Mouse (Mus musculus): ENCODE results near the gene Psmc3. TPM values are rescaled to one million over a fixed set of nuclear protein-coding genes. Genes with fewer than 3 reads are reported as not detected.

The Psmc3 gene
- polyA plus RNA-seq, 1 experiment: not detected

GRCm38 (mm10) chr2:91071059-91071458 lies 17.2 kb downstream of the Psmc3 start:
- Histone ChIP-seq H3K4me1 (ENCODE audit: control insufficient read depth, insufficient read depth, low read length) (peaks cover 15% of the 10 kb centered on the region), H3K27ac (ENCODE audit: insufficient read depth, low read depth, low read length) (peak overlapping the region; percentile 79), H3K4me3 (ENCODE audit: insufficient read depth, low read depth, low read length) (no peak overlapping the region)
- 85% methylated on average over 10 of the region's 10 CpGs for WGBS
- TF ChIP-seq CTCF (IDR thresholded peaks at IDR 0.05; ENCODE audit: insufficient read depth, low read depth, low read length) (no peak), POLR2A (IDR thresholded peaks at IDR 0.05; ENCODE audit: insufficient read depth, low read depth, low read length) (no peak)

- TF ChIP-seq POLR2A (IDR thresholded peaks at IDR 0.05; ENCODE audit: insufficient read depth, low read depth, low read length) (no peak), CTCF (IDR thresholded peaks at IDR 0.05; ENCODE audit: insufficient read depth, low read depth, low read length) (no peak)
- Histone ChIP-seq H3K27ac (ENCODE audit: insufficient read depth, low read depth, low read length) (no peak overlapping the region), H3K4me1 (ENCODE audit: control insufficient read depth, insufficient read depth, low read length) (peaks cover 15% of the 10 kb centered on the region), H3K4me3 (ENCODE audit: insufficient read depth, low read depth, low read length) (no peak overlapping the region)
- 38% methylated on average over 1 of the region's 1 CpGs for WGBS
Observed at GRCm38 (mm10) chr2:91072092-91072491, 18.3 kb downstream of the Psmc3 start.

GRCm38 (mm10) chr2:91077957-91078313 lies 24.1 kb downstream of the Psmc3 start:
- 16% methylated on average over 12 of the region's 12 CpGs for WGBS
- Histone ChIP-seq H3K27ac (ENCODE audit: insufficient read depth, low read depth, low read length) (no peak overlapping the region), H3K4me3 (ENCODE audit: insufficient read depth, low read depth, low read length) (peak overlapping the region; percentile 53)

GRCm38 (mm10) chr2:91078314-91079025 lies 24.7 kb downstream of the Psmc3 start:
- 1% methylated on average over 33 of the region's 36 CpGs for WGBS
- H3K4me1 ChIP-seq (ENCODE audit: control insufficient read depth, insufficient read depth, low read length): peaks cover 13% of the 10 kb centered on the region
- peak overlapping the region; percentile 53 for H3K4me3 ChIP-seq (ENCODE audit: insufficient read depth, low read depth, low read length)
- TF ChIP-seq CTCF (IDR thresholded peaks at IDR 0.05; ENCODE audit: insufficient read depth, low read depth, low read length): no peak
- 0 out of 2 replicates have a peak overlapping the region, but pooled peaks have one; percentile 55 for H3K27ac ChIP-seq (ENCODE audit: insufficient read depth, low read depth, low read length)

More at GRCm38 (mm10) chr2:91077957-91078313, 24.1 kb downstream of the Psmc3 start:
- TF ChIP-seq POLR2A (IDR thresholded peaks at IDR 0.05; ENCODE audit: insufficient read depth, low read depth, low read length): no peak
- TF ChIP-seq CTCF (IDR thresholded peaks at IDR 0.05; ENCODE audit: insufficient read depth, low read depth, low read length): no peak
- H3K4me1 ChIP-seq (ENCODE audit: control insufficient read depth, insufficient read depth, low read length): peaks cover 13% of the 10 kb centered on the region

GRCm38 (mm10) chr2:91079026-91079384 lies 25.2 kb downstream of the Psmc3 start:
- no peak overlapping the region for H3K27ac ChIP-seq (ENCODE audit: insufficient read depth, low read depth, low read length)

GRCm38 (mm10) chr2:91080784-91081513 lies 27.1 kb downstream of the Psmc3 start:
- Histone ChIP-seq H3K4me3 (ENCODE audit: insufficient read depth, low read depth, low read length) (no peak overlapping the region), H3K4me1 (ENCODE audit: control insufficient read depth, insufficient read depth, low read length) (peaks cover 13% of the 10 kb centered on the region), H3K27ac (ENCODE audit: insufficient read depth, low read depth, low read length) (no peak overlapping the region)
- TF ChIP-seq CTCF (IDR thresholded peaks at IDR 0.05; ENCODE audit: insufficient read depth, low read depth, low read length): no peak
- TF ChIP-seq POLR2A (IDR thresholded peaks at IDR 0.05; ENCODE audit: insufficient read depth, low read depth, low read length): no peak
- 83% methylated on average over 8 of the region's 8 CpGs for WGBS

More at GRCm38 (mm10) chr2:91079026-91079384, 25.2 kb downstream of the Psmc3 start:
- H3K4me1 ChIP-seq (ENCODE audit: control insufficient read depth, insufficient read depth, low read length): peaks cover 13% of the 10 kb centered on the region
- H3K4me3 ChIP-seq (ENCODE audit: insufficient read depth, low read depth, low read length): peak overlapping the region; percentile 53
- WGBS: 47% methylated on average over 5 of the region's 5 CpGs
- TF ChIP-seq POLR2A (IDR thresholded peaks at IDR 0.05; ENCODE audit: insufficient read depth, low read depth, low read length): no peak
- TF ChIP-seq CTCF (IDR thresholded peaks at IDR 0.05; ENCODE audit: insufficient read depth, low read depth, low read length): no peak

GRCm38 (mm10) chr2:91081775-91082695 lies 28.2 kb downstream of the Psmc3 start, which contains the start of gene Spi1:
Spi1 (plus strand) TSS chr2:91082390.
- 81% methylated on average over 13 of the region's 13 CpGs for WGBS
- H3K27ac ChIP-seq (ENCODE audit: insufficient read depth, low read depth, low read length): no peak within 1 kb of the TSS
- TF ChIP-seq CTCF (IDR thresholded peaks at IDR 0.05; ENCODE audit: insufficient read depth, low read depth, low read length) (no peak), POLR2A (IDR thresholded peaks at IDR 0.05; ENCODE audit: insufficient read depth, low read depth, low read length) (no peak)
- peaks cover 13% of the 10 kb centered on the region for H3K4me1 ChIP-seq (ENCODE audit: control insufficient read depth, insufficient read depth, low read length)
- H3K4me3 ChIP-seq (ENCODE audit: insufficient read depth, low read depth, low read length): no peak within 1 kb of the TSS

GRCm38 (mm10) chr2:91082844-91083243 lies 29.0 kb downstream of the Psmc3 start:
- TF ChIP-seq POLR2A (IDR thresholded peaks at IDR 0.05; ENCODE audit: insufficient read depth, low read depth, low read length): no peak
- no peak for TF ChIP-seq CTCF (IDR thresholded peaks at IDR 0.05; ENCODE audit: insufficient read depth, low read depth, low read length)
- H3K4me3 ChIP-seq (ENCODE audit: insufficient read depth, low read depth, low read length): no peak overlapping the region
- WGBS: 80% methylated on average over 11 of the region's 11 CpGs
- H3K4me1 ChIP-seq (ENCODE audit: control insufficient read depth, insufficient read depth, low read length): peaks cover 10% of the 10 kb centered on the region
- H3K27ac ChIP-seq (ENCODE audit: insufficient read depth, low read depth, low read length): no peak overlapping the region

Data from olfactory bulb, adult 2 months (tissue).